Mouse (Mus musculus) ES-Bruce4 (cell line): ENCODE measurements around the gene Nrarp.

Experiments
- CTCF ChIP-seq: IDR thresholded peaks from one replicate; pipeline ENCODE4 v1.8.1; 2011; ENCODE audit warnings: low read depth, low read length
- EP300 ChIP-seq: IDR thresholded peaks from 2 replicates; pipeline ENCODE4 v1.6.1; 2011; ENCODE audit warnings: low read depth, low read length; ENCODE audit not compliant: insufficient read depth
- POLR2A ChIP-seq: IDR thresholded peaks from one replicate; pipeline ENCODE4 v1.8.1; 2011; ENCODE audit warnings: low read length; ENCODE audit not compliant: insufficient read depth

- TF ChIP-seq CTCF = peak; percentile 89
- peak; percentile 56; the same call in 1 of the 2 replicates for TF ChIP-seq EP300
- peak; percentile 22 for TF ChIP-seq POLR2A
Observed at GRCm38 (mm10) chr2:25228431-25228889, 47.9 kb downstream of the Nrarp start.
